Mouse (Mus musculus) embryonic fibroblast, embryonic 13.5 days (primary cell): ENCODE results near the gene Dapk1.

Experiments
- CTCF ChIP-seq: IDR thresholded peaks from 2 replicates; pipeline ENCODE4 v1.5.1; 2011; ENCODE audit warnings: mild to moderate bottlenecking, control low read depth, low read length, moderate library complexity, borderline replicate concordance; ENCODE audit not compliant: insufficient read depth
- POLR2A ChIP-seq: IDR thresholded peaks from 2 replicates; pipeline ENCODE4 v1.6.1; 2011; ENCODE audit warnings: low read depth, mild to moderate bottlenecking, control low read depth, low read length, moderate library complexity

DNA sequence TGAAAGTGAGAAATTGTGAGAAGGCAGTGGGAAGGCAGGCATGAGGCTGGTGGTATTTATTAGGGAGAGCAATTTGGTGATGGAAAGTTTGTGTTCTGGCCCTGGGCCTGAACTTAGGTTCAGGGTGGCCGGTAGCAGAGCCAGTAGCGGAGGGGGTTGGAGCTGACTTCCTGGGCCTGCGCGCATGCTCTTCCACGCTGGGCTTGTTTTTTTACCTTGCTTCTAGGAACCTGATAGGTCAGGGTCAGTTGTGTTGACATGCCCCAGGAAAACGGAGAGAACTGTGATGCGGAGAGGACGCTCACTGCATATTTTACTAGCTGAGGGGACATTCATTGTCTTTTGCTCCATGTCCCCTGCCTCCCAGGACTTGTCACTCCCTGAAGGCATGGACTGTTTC lies 5.7 kb downstream of the Dapk1 start:
- TF ChIP-seq POLR2A (no peak), CTCF (no peak)
